Mouse (Mus musculus) layer of hippocampus, adult 11-12 months (tissue): ENCODE results near the gene Sema3g.
A peak's percentile ranks its signal among the peaks of the same experiment; 100 is the strongest.

Experiments used
- DNase-seq: peaks from one replicate; pipeline ENCODE4 v3.0.0; 2022; ENCODE audit warnings: low spot score

Gene Sema3g

DNA sequence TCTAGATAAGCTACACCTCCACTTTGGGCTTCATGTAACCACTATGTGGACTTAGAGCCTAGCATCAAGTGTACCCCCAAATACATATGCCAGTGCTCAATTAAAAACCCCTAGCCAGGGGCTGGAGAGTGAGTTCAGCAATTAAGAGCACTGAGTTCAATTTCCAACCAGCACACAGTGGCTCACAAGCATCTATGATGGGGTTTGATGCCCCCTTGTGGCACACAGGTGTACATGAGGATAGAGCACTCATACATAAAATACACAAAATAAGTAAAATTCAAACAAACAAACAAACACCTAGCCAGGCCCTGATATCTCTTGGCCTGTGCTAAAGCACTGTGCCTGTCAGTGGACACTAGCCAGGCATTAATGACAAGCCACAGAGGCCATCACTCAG is 21.7 kb upstream of the Sema3g start:
- DNase-seq: no peak

DNA sequence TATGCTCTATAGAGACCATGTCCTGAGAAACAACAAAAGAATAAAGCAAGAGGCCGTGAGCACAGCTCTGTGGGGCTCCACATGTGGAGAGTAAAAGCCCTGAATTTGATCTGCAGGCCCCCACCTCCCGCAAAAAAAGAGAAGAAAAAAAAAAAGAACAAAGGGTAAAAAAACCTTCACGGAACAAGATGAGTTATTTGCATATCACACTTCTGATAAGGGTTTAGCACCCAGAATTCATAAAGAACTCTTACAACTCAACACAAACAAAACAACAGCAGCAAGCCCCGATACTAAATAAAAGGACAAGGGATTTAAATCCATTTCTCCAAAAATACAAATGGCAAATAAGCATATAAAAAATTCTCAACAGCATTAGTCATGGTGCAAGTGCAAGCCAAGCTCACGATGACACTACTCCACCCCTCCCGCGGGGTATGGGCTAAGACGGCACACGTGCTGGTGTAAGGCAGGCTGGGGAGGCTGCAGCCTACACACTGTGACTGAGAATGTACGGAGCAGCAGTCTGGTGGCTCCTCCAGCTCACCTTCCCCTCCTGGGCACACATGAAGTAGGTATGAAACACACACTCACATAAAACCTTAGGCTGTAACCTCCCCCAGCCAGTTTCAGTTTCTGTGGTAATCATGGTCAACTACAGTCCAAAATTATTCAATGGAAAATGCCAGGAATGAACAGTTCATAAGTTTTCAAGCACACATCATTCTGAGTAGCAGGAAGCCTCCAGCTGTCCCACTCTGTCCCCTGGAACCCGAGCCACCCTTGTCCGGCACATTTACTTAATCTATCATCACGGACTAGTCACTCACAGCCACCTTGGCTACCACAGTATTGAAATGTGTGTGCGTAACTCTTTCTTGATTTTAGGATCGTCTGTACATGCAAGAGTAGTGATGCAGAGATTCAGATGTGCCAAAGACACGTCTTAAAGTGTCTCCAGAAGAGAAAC is 19.8 kb upstream of the Sema3g start:
- no peak for DNase-seq

DNA sequence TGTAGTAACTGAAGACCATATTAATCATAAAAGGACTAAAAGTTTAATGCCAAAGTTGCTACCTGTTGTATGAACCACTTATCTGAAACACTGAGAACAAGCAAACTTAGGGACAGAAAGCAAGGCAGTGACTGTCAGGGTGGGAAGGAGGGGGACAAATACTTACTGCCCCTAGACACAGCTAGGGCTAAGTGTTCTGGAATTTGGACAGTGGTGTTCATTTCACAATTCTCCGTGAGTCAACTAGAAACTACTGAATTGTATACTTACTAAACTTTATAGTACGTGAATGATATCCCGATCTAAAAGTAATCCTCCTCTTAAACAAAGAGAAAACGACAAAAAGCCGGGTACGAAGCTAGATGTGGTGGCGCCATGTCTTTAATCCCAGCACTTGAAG is 18.1 kb upstream of the Sema3g start:
- DNase-seq: no peak

DNA sequence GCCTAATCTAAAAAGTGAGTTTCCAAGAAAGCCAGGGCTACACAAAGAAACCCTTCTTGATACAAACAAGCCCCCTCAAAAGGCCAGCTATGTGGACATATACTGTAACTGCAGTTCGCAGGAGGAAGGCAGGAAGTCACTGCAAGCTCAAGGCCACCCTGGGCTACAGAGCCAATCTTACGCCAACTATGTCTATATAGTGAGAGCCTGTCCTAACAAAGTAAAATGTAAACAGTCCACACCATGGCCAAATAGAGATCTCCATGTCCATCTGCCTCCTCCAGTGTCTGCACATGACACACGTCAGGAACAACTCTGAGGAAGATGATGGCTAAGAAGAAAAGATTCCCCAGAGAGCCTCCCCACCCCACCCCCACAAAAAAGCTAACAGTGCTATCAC is 17.6 kb upstream of the Sema3g start:
- DNase-seq: no peak

DNA sequence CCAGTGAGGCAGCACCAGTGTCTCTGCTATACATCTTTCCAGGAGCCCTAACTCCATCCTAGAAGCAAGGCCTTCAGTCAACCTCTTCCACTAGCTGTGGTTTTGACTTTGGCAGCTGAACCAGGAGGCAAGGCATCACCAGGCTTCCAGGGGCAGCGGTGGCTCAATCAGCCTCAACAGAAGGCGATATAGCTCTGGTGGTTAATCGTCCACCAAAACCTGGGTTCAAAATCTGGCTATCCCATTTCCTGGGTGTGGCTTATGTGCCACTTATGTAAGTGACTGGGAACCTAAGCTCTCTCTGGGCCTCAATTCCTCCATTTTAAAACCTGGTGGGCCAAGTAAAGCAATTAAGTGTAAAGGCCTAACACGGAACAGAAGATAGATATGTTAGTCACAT is 12.8 kb upstream of the Sema3g start:
- no peak for DNase-seq

DNA sequence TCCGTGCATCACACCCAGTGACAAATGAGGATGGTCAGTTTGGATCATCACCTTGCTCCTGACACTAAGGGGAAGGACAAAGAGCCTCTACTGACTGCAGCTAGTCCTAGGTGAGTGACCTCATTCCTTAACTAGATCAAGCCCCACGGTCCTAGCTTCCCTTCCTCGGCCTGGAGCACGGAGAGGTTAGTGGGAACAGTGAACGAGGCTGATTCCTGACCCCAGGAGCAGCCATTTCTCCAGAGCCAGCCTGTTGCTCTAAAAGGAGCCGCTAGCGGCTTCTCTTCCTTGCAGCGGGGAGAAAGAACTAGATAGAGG is 12.5 kb upstream of the Sema3g start:
- DNase-seq: no peak

DNA sequence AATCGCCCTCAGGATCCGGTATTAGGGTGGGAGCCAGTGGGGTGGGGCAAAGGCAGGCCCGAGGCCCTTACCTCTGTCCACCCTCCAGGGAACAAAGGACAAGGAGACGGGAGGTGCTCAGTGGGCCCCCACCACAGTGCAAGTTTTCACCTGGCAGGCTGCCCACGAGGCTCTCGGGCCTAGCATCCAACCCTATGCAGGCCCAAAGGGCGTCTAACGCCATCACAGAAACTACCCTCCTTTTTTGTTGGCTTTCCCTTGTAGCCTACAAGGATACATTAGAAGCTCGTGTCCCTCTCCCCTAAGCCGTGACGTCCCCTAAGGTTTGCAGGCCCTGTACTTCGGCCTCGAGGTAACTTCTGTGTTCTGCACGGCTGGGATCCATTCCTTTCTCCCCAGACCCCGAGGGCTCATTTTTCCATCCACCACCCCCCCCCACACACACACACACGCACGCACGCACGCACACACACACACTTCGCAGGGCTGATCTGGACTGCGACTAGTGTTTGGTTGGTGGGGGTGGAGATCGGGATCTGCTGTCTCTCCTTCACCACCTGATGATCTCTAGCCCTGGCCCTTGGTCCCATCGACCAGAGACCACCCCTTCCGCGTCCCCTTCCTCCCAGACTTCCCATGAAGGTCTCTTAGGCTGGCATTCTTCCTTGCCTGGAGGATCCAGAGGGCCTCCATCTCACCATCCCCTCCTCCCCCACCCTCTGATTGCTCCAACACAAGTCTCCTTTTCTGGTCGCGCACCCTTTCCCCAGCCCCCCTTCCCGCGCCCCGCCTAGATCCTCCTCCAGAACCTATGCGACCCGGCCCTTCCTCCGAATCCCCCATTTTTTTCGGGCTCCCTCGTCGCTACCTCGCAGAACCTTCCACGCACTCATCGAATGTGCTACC is 11.8 kb upstream of the Sema3g start:
- DNase-seq: peak; percentile 50

DNA sequence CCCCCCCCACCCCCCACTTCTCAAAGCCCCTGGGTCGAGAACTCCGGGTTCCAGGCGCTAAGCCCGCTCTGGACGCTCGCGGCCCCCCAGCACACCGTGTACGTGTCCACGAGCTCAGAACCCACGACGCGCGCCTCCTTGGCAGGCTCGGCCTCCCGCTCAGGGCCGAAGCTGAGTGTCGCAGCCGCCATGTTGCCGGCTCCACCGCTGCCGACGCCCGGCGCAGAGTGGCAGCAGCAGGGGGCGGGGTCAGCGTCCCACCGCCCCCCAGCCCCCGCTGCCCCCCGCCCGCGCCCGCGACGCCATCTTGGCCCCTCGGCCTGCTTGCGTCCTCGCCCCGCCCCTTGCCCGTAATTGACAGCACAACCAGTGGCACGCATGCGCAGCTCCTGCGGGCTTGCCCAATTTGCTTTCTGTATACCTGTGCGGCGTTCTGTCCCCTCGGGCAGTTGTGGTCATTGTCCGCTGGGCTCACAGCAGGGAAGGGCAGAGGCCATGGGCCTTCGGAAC is 11.1 kb upstream of the Sema3g start:
- DNase-seq: peak; percentile 96

DNA sequence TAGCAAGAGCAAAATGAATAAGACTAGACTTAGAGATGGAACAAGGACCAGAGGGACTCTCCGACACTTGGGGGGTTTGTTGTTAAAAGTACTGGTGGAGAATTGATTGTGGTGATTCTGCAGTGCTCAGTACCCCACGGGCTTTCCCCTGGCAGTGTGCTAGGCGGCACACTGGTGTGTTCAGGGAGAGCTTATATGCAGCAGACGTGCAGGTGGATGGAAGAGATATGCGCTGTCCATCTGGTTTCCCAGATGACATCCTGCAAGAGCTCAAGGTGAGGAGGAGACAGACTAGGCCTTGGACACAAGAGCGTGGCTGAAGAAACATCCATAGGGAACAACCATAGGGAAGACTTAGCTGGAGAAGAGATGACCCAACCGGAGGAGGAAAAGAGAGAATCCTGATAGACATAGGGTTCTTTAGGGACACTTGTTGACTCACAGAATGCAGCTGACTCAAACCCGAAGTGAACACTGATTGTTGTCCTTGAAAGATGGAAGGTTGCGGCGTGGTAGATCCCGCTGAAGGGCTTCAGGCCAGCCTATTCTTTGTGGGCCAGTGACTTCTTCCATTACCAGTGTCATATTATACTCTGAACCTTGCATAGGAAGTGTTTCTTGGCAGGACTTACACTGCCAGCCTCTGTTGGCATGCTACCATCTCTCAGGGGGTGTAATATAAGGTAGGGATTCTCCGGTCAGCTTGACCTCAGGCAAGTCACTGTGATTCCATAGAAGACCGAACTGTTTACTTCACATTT is 10.4 kb upstream of the Sema3g start:
- no peak for DNase-seq

DNA sequence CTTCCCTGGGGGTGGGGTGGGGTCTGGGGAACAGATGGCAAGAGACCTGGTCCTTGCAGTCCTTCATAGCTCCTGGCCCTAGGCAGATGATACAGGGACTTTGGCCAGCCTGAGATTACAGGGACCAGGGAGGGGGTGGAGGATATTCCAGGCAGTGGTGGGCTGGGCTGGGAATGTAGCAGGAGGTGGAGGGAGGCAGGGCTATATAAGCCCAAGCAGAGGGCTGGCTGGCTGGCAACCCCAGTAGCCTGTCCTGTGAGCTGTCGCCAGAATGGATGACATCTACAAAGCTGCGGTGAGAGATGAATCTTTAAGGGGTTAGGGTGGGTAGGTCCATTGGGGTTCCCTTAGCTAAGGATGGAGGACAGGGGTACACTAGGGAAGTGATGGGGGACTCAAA is 9.6 kb upstream of the Sema3g start, which contains the start of gene Tnnc1:
Tnnc1 (plus strand) TSS at position 229 of the 400 bp plus-strand sequence.
- no peak for DNase-seq

DNA sequence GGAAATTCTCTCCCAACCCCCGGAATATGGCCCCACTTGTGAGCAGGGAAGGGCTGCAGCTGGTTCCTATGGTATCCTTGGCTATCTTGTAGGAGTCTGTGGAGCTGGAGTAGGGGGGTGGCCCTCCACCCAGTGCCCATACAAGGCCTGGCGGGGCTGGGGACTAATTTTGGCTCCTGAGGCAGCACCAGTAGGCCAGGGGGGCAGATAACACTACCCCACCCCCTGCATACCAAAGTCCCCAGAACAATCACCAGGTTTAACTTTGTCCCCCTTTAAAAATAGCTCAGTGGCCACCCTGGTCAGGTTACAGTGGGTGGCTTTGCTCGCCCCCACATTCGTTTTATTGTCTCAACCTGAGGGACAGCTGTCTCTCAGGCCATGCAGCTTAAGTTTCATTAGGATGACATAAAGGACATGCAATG is 8.5 kb upstream of the Sema3g start:
- no peak for DNase-seq

DNA sequence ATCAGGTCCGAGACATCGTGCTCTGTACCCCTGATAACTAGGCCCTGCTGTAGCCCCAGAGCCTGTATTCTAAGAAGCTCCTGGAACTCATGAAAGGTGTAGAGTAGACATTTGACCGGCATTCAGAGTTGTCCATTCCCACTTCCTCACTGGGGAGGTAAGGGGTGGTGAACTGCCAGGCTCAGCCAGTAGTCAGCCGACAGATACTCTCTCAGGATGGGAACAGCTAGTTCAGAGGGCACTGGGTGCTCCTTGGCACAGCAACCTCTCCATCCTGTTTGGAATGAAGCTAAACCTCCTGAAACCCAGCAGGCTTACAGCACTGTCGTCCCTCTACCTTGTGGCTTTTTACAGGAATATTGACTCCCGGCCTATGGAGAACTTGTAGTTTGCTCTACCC is 5.8 kb upstream of the Sema3g start:
- no peak for DNase-seq

DNA sequence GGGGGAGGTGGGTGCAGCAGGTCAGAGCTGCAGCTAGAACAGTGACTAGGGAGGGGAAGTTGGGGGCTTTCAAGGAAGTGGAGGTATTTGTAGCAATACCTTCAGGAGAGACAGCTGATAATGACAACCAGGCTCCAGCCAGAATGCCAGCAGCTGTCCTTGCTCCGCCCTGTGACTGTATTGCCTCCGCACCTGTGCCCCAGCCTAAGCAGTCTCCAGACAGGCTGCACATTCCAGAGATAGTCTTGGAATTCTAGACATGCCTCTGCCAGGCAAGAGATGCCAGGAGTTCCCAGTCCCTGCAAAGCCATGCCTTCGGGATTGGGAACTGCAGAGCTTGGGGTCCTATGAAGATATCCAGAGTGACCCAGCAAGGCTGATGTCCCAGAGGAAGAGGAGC is 5.2 kb upstream of the Sema3g start:
- no peak for DNase-seq

DNA sequence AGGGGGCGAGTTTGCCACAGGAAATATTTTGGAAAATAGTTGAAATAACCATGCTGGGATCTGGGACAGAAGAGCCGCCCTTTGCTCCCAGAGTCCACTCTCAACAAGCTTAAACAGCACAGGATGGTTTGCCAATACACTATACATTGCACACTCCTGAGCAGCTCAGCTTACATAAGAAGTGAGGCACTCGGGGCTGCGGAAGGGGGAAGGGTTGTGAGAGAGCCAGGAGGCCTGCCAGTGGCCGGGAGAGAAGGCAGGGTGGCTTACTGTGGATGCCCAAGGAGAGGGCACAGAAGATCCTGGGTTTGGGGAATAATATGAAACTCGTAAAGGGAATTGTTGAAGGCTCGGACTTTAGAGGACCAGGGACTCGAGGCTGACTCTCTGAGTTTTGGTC is 3.8 kb upstream of the Sema3g start:
- no peak for DNase-seq

DNA sequence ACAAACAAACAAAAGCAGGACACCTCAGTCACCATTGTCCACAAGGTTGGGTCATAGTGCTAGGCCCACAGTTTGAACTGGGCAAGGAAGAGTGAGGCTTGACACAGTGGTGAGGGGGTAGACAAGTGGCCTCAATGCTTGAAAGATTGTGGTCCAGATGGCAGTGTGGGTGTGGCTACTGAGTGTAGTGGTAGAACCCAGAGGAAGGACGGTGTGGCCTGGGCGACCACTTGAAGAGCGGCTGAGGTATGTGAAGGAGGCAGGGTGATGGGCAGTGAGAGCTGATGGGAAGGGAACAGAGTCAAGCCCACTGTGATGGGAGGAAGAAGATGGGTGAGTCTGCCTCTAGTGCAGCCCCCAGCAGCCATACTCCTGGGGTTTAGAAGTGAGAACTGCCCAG is 3.0 kb upstream of the Sema3g start:
- DNase-seq: no peak

DNA sequence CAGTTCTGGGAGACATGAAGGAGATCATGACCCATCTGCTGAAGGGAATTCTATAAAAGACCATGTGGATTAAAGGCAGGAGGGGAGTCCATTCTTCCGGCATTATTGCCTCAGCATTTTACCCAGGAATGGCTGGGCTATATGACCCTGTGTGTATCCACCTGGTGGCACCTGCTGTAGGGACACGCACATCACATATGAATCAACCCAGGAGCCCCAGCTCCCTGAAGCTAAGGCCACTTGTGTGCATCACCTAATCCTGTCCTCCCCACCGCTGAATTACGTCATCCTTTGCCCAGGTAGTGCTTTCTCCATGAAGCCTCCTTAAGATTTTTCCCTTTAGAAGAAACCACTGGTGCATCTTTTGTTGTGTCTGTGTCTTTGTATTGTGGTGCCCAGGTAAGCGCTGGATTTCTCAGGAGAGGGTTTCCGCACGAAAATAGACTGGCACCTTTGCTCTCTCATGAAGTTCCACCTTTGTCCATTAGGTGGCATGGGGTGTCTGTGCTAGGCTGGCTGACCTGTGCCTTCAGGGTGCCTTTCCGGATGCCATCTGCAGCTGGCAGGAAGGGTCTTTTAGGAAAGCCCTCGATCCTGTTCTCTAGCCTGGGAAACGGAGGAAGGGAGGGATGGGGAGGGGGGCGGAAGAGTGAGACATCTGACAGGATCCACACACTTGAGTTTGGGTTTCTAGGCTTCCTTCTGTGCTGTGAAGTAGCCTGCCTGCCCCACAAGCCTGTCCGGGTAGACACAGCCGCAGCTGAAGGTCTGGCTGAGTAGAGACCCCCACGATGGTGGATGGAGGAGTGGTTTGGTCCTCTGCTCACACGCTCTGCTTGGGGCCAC is 2.3 kb upstream of the Sema3g start:
- DNase-seq: peak; percentile 66

DNA sequence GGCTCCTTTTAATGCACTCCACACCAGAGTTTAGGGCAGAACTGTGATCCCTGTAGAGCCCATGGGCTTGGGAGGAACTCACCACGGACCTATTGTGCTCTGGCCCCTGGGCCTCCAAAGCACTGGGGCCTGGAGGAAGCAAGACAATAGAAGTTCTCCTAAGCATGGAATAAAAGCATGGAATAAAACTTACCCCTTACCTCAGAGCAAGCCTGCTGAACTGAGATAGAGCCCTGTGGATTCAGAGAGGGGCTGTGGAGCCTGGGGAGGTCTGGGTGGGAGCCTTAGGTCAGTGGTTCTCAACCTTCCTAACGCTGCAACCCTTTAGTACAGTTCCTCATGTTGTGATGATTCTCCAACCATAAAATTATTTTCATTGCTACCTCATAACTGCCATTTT is 814 bp upstream of the Sema3g start, which contains the start of gene Nisch:
Nisch (minus strand) TSS at position 101 of the 400 bp plus-strand sequence.
- no peak for DNase-seq

DNA sequence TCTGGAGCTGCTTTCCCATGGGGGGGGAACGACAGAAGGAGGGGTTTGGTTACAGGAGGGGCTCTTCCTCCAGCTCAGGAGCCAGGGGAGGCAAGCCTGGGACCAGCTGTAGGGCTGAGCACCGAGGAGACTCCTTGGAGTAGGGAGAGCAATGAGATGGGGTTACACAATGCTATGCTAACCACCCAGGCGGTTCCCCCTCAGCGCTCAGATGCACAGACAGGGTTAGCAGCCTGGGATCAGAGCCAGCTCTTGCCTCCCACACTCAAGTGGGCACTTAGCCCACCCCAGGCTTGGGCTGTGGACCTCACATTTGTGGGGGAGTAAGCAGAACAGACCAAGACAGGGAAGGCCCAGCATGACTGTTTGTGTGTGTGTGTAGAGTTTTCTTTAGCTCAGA is 9.3 kb downstream of the Sema3g start:
- DNase-seq: peak; percentile 66

DNA sequence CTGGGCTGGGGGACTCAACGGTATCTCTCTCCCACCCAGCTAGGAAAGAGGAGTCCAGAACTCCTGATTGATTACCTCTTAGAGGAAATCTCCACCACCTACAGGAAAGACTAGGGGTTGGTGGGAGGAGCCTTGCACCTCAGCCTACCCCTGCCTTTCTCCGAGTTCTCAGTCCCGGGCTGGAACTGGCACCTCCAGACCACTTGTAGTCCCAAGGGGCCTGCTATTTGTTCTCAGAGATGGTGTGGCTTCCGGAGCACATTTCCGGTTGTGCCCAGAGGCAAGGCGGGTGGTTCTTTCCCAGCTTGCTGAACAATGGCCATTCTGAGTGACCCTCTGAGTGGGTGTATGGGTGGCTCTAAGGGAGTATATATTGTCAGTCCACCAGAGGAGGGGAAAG is 10.6 kb downstream of the Sema3g start:
- DNase-seq: no peak

DNA sequence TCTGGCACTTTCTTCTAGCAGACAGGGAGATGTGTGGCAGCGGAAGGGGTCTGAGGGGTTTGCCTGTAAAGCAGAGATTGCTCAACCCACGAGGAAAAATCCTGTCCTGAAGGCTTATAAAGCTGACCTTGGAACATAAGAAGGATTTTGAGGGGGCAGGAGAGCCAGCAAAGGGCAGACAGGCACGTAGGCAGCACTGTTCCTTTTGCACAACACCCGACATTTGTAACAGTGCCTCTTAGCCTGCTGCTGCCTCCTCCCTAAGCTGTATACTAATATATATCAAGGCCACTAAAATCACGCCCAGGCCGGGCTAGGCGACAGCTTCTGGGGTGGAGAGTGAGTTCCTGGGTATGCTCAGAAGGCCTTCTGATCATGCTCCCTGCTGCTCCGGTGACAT is 12.8 kb downstream of the Sema3g start:
- DNase-seq: no peak
